28 mouse cellular contexts compared by ENCODE assay signal in the genomic region with DNA sequence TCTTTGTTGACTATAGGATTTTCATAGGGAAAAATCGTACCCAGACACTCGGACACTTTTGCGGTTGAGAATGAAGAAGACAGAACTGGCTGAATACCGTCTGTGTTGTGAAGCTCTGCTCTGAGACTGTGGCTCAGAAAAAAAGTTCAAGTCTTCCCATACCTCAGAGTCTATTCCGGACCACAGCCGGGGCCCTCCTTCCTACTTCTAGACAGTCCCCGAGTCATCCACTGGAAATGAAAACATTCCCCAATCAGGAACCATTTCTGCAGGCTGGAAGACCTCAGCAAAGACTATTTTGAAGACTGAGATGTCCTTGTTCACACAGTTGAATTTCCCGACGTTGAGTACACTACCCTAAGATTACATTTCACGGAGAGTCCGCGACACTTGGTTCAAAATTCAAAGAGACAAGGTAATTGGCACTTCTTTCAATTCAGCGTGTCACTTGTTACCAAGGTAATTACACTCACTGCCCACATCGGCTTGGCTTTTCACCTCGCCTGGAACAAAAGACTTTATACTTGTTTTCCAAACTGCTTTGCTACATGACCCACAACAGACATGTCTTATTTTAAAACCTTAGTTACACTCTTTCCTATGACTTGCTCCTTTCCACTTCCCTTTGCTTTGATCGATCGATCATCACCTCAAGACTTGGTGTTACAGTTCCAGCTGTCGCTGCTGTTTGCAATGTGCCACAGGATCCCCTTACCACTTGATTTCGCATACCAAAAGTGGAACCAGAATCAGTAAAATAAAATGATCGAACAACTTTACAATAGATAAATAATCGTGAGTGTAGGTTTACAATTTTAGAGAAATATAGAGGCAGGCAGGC.
DNase-seq lines count a peak whose midpoint lies in the region; ATAC-seq and TF ChIP-seq lines count a peak whose summit lies in the region.
"Had no signal": no experiment of that assay in that cellular context is flagged by ENCODE, and none has a peak within 500 bp of the region (broad histone marks: within the 10 kb centered on the region; RNA-seq: fewer than 3 reads in every experiment).

No protein-coding gene starts in this region.

- no peak for ATAC-seq in hindbrain, embryonic 16.5 days
- ATAC-seq in kidney, postnatal 0 days (replicated peaks; ENCODE audit: low FRiP score, low read depth) = no peak
- ATAC-seq: forebrain, embryonic 16.5 days; intestine, postnatal 0 days; liver, embryonic 12.5 days; liver, postnatal 0 days; Patski had no signal

- H3K9ac ChIP-seq in hindbrain, embryonic 16.5 days (ENCODE audit: low read depth, low read length) = no peak overlapping the region
- no peak overlapping the region for H3K9ac ChIP-seq in kidney, postnatal 0 days (ENCODE audit: low read depth, low read length)
- H3K9ac ChIP-seq: embryonic facial prominence, embryonic 13.5 days; hindbrain, embryonic 12.5 days; liver, embryonic 12.5 days; liver, postnatal 0 days; midbrain, embryonic 12.5 days; neural tube, embryonic 12.5 days had no signal

- no peak overlapping the region for H3K27ac ChIP-seq in hindbrain, embryonic 10.5 days
- H3K27ac ChIP-seq in hindbrain, embryonic 16.5 days (ENCODE audit: low read depth, low read length) = no peak overlapping the region
- H3K27ac ChIP-seq in kidney, postnatal 0 days = no peak overlapping the region
- H3K27ac ChIP-seq in embryonic facial prominence, embryonic 10.5 days (replicated peaks) = no peak overlapping the region
- H3K27ac ChIP-seq in heart, embryonic 10.5 days = no peak overlapping the region
- H3K27ac ChIP-seq: embryonic facial prominence, embryonic 13.5 days; heart, adult 2 months; hindbrain, embryonic 12.5 days; layer of hippocampus, adult 2 months; liver, embryonic 12.5 days; midbrain, embryonic 12.5 days; neural tube, embryonic 12.5 days had no signal

- no peaks in the 10 kb centered on the region for H3K9me3 ChIP-seq in hindbrain, embryonic 10.5 days
- no peaks in the 10 kb centered on the region for H3K9me3 ChIP-seq in hindbrain, embryonic 16.5 days (ENCODE audit: control insufficient read depth, low read length)
- no peaks in the 10 kb centered on the region for H3K9me3 ChIP-seq in kidney, postnatal 0 days (replicated peaks; ENCODE audit: low read length)
- no peaks in the 10 kb centered on the region for H3K9me3 ChIP-seq in embryonic facial prominence, embryonic 10.5 days
- H3K9me3 ChIP-seq in heart, embryonic 10.5 days = no peaks in the 10 kb centered on the region
- H3K9me3 ChIP-seq: embryonic facial prominence, embryonic 13.5 days; hindbrain, embryonic 12.5 days; liver, embryonic 12.5 days; midbrain, embryonic 12.5 days; neural tube, embryonic 12.5 days had no signal

- no peak overlapping the region for H3K4me2 ChIP-seq in hindbrain, embryonic 16.5 days (ENCODE audit: low read length)
- peak overlapping the region; percentile 44 for H3K4me2 ChIP-seq in kidney, postnatal 0 days (ENCODE audit: low read length)
- H3K4me2 ChIP-seq: embryonic facial prominence, embryonic 13.5 days; hindbrain, embryonic 12.5 days; liver, embryonic 12.5 days; midbrain, embryonic 12.5 days; neural tube, embryonic 12.5 days had no signal

- H3K27me3 ChIP-seq in hindbrain, embryonic 10.5 days (ENCODE audit: insufficient read depth, poor library complexity, severe bottlenecking) = no peaks in the 10 kb centered on the region
- H3K27me3 ChIP-seq in hindbrain, embryonic 16.5 days (replicated peaks; ENCODE audit: control insufficient read depth, insufficient read depth, low read length) = no peaks in the 10 kb centered on the region
- H3K27me3 ChIP-seq in kidney, postnatal 0 days (ENCODE audit: insufficient read depth, low read length) = no peaks in the 10 kb centered on the region
- no peaks in the 10 kb centered on the region for H3K27me3 ChIP-seq in embryonic facial prominence, embryonic 10.5 days (replicated peaks; ENCODE audit: low read depth, poor library complexity, severe bottlenecking)
- H3K27me3 ChIP-seq in heart, embryonic 10.5 days (ENCODE audit: insufficient read depth, poor library complexity, severe bottlenecking) = no peaks in the 10 kb centered on the region
- H3K27me3 ChIP-seq: embryonic facial prominence, embryonic 13.5 days; hindbrain, embryonic 12.5 days; liver, embryonic 12.5 days; midbrain, embryonic 12.5 days; neural tube, embryonic 12.5 days had no signal

- H3K36me3 ChIP-seq in hindbrain, embryonic 10.5 days = no peaks in the 10 kb centered on the region
- H3K36me3 ChIP-seq in hindbrain, embryonic 16.5 days (ENCODE audit: control insufficient read depth, insufficient read depth, low read length) = no peaks in the 10 kb centered on the region
- H3K36me3 ChIP-seq in kidney, postnatal 0 days (ENCODE audit: insufficient read depth, low read length) = no peaks in the 10 kb centered on the region
- H3K36me3 ChIP-seq in embryonic facial prominence, embryonic 10.5 days (replicated peaks) = no peaks in the 10 kb centered on the region
- no peaks in the 10 kb centered on the region for H3K36me3 ChIP-seq in heart, embryonic 10.5 days
- H3K36me3 ChIP-seq: embryonic facial prominence, embryonic 13.5 days; hindbrain, embryonic 12.5 days; liver, embryonic 12.5 days; midbrain, embryonic 12.5 days; neural tube, embryonic 12.5 days had no signal

- H3K4me3 ChIP-seq in hindbrain, embryonic 10.5 days = no peak overlapping the region
- H3K4me3 ChIP-seq in hindbrain, embryonic 16.5 days (ENCODE audit: low read length) = no peak overlapping the region
- H3K4me3 ChIP-seq in kidney, postnatal 0 days (replicated peaks; ENCODE audit: low read depth, low read length) = no peak overlapping the region
- H3K4me3 ChIP-seq in embryonic facial prominence, embryonic 10.5 days = no peak overlapping the region
- no peak overlapping the region for H3K4me3 ChIP-seq in heart, embryonic 10.5 days
- H3K4me3 ChIP-seq: embryonic facial prominence, embryonic 13.5 days; erythroblast, embryonic 14.5 days; heart, adult 2 months; hindbrain, embryonic 12.5 days; layer of hippocampus, adult 2 months; liver, embryonic 12.5 days; midbrain, embryonic 12.5 days; myocyte; neural tube, embryonic 12.5 days had no signal

- TF ChIP-seq CTCF in kidney, postnatal 0 days (IDR thresholded peaks at IDR 0.05; ENCODE audit: low read depth) = no peak

- DNase-seq in hindbrain, embryonic 10.5 days (ENCODE audit: low spot score) = peak; percentile 3
- peak; percentile 28 for DNase-seq in kidney, postnatal 0 days (ENCODE audit: low spot score)
- DNase-seq in kidney, postnatal 4 days = no peak
- peak; percentile 15 for DNase-seq in embryonic facial prominence, embryonic 10.5 days (ENCODE audit: low spot score)
- peak; percentile 9 for DNase-seq in retina, postnatal 1 day
- DNase-seq in heart, embryonic 10.5 days (ENCODE audit: low spot score) = no peak
- DNase-seq: adrenal gland, postnatal 10 days; cerebellum, adult 11-12 months; cerebellum, adult 9-11 months; heart, adult 2 months; heart, postnatal 14 days; kidney, postnatal 25 days; liver, postnatal 0 days; lung, postnatal 36 days; thymus, adult 2 months; thymus, postnatal 36 days had no signal

- WGBS in hindbrain, embryonic 10.5 days = 63% methylated on average over 21 of the region's 21 CpGs
- WGBS in hindbrain, embryonic 16.5 days = 57% methylated on average over 21 of the region's 21 CpGs
- 39% methylated on average over 21 of the region's 21 CpGs for whole genome bisulfite sequencing in kidney, postnatal 0 days
- WGBS in embryonic facial prominence, embryonic 10.5 days = 60% methylated on average over 21 of the region's 21 CpGs
- 75% methylated on average over 21 of the region's 21 CpGs for WGBS in heart, embryonic 10.5 days

- H3K4me1 ChIP-seq in hindbrain, embryonic 10.5 days (replicated peaks) = peaks cover 20% of the 10 kb centered on the region
- no peaks in the 10 kb centered on the region for H3K4me1 ChIP-seq in hindbrain, embryonic 16.5 days (ENCODE audit: control insufficient read depth, insufficient read depth, low read depth, low read length)
- H3K4me1 ChIP-seq in kidney, postnatal 0 days (replicated peaks; ENCODE audit: insufficient read depth, low read length) = no peaks in the 10 kb centered on the region
- H3K4me1 ChIP-seq in embryonic facial prominence, embryonic 10.5 days = peaks cover 7% of the 10 kb centered on the region; the same call in 1 of the 2 replicates
- H3K4me1 ChIP-seq in heart, embryonic 10.5 days = 0 out of 2 replicates have a peak, but pooled peaks cover 7% of the 10 kb centered on the region
- H3K4me1 ChIP-seq: liver, embryonic 12.5 days; neural tube, embryonic 12.5 days had no signal

Comparison
In these comparisons a context has a peak if more than half of its experiments do, and no peak if none do; other contexts are left out.
1. DNase-seq: peak in hindbrain, embryonic 10.5 days (single experiment), kidney, postnatal 0 days (single experiment), embryonic facial prominence, embryonic 10.5 days (single experiment) and retina, postnatal 1 day (single experiment); none in kidney, postnatal 4 days (0 of 2) and heart, embryonic 10.5 days (single experiment).